ENCODE assay signal across 9 mouse cellular contexts in the genomic region with DNA sequence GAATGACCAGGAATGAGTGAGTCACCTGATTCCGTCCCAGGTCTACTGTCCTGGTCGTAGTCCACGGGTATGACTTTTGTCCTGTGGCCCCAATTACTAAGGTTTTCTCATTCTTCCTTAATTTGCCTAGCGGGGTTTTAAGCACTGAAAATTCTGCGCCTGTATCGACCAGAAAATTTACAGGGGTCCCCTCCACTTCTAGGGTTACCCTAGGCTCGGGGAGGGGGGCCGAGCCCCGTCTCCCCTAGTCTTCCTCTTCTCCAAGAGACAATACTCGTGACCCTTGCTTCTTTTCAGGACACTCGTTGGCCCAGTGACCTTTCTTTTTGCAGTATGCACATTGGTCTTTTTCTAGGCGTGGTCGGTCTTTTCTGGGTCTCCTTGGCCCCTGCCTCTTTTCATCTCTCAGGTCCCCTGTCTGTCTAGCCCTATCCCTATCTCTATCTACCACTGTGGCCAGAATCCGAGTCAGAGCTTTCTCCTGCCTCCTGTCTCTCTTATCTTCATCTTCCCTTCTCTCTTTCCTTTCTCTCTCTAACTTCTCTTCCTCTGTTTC.
DNase-seq lines count a peak whose midpoint lies in the region; ATAC-seq lines count a peak whose summit lies in the region.
"Had no signal": no experiment of that assay in that cellular context is flagged by ENCODE, and none has a peak within 500 bp of the region (broad histone marks: within the 10 kb centered on the region; RNA-seq: fewer than 3 reads in every experiment).

No protein-coding gene starts in this region.

- no peak overlapping the region for H3K27ac ChIP-seq in heart, embryonic 16.5 days (ENCODE audit: low read length)
- H3K27ac ChIP-seq in heart, embryonic 11.5 days (ENCODE audit: low read depth, low read length): no peak overlapping the region
- H3K27ac ChIP-seq: macrophage had no signal

- H3K4me3 ChIP-seq in heart, embryonic 16.5 days (ENCODE audit: low read length): no peak overlapping the region
- no peak overlapping the region for H3K4me3 ChIP-seq in heart, embryonic 11.5 days (ENCODE audit: low read depth, low read length)

- H3K9me3 ChIP-seq in heart, embryonic 16.5 days (replicated peaks; ENCODE audit: control insufficient read depth, low read length): peaks cover 72% of the 10 kb centered on the region
- H3K9me3 ChIP-seq in heart, embryonic 11.5 days (replicated peaks; ENCODE audit: control insufficient read depth, low read length): peaks cover 72% of the 10 kb centered on the region

- whole genome bisulfite sequencing in heart, embryonic 16.5 days: 65% methylated on average over 14 of the region's 14 CpGs
- 67% methylated on average over 14 of the region's 14 CpGs for WGBS in heart, embryonic 11.5 days (ENCODE audit: insufficient replicate concordance)

- H3K4me2 ChIP-seq in heart, embryonic 16.5 days (ENCODE audit: low read depth, low read length): no peak overlapping the region
- no peak overlapping the region for H3K4me2 ChIP-seq in heart, embryonic 11.5 days

- 0 out of 2 replicates have a peak, but pooled peaks have one; percentile 25 for ATAC-seq in heart, embryonic 16.5 days (replicated peaks; ENCODE audit: extremely low read depth, insufficient read depth, low FRiP score)
- ATAC-seq in heart, embryonic 11.5 days (replicated peaks; ENCODE audit: insufficient number of reproducible peaks, low FRiP score, low TSS enrichment): no peak
- 0 out of 2 replicates have a peak, but pooled peaks have one; percentile 16 for ATAC-seq in erythroid progenitor cell, adult 5-6 weeks (replicated peaks; ENCODE audit: low FRiP score, poor library complexity, severe bottlenecking)

- H3K9ac ChIP-seq in heart, embryonic 16.5 days (ENCODE audit: low read length): no peak overlapping the region
- no peak overlapping the region for H3K9ac ChIP-seq in heart, embryonic 11.5 days (ENCODE audit: low read depth, low read length)

- no peaks in the 10 kb centered on the region for H3K27me3 ChIP-seq in heart, embryonic 16.5 days (ENCODE audit: control insufficient read depth, insufficient read depth, low read length)
- peaks cover 12% of the 10 kb centered on the region; the same call in 1 of the 2 replicates for H3K27me3 ChIP-seq in heart, embryonic 11.5 days (ENCODE audit: control insufficient read depth, insufficient read depth, low read length)
- no peaks in the 10 kb centered on the region for H3K27me3 ChIP-seq in splenic B cell, adult 2 months (ENCODE audit: control insufficient read depth, insufficient read depth, low read length, poor library complexity, severe bottlenecking)

- H3K36me3 ChIP-seq in heart, embryonic 16.5 days (ENCODE audit: control insufficient read depth, insufficient read depth): no peaks in the 10 kb centered on the region
- H3K36me3 ChIP-seq in heart, embryonic 11.5 days (ENCODE audit: control insufficient read depth, insufficient read depth, low read length): peaks cover 22% of the 10 kb centered on the region
- no peaks in the 10 kb centered on the region for H3K36me3 ChIP-seq in splenic B cell, adult 2 months (ENCODE audit: control insufficient read depth, insufficient read depth, low read length, poor library complexity, severe bottlenecking)

- peak; percentile 2 to 4 for DNase-seq in spleen, adult 18-20 months
- no peak for DNase-seq in spleen, adult 12 weeks (ENCODE audit: low spot score)
- peak; percentile 6 for DNase-seq in splenic B cell, adult 2 months (ENCODE audit: low read depth, low spot score)
- DNase-seq in adrenal gland, postnatal 25 days: no peak
- no peak for DNase-seq in adrenal gland, postnatal 36 days

- H3K4me1 ChIP-seq in heart, embryonic 16.5 days (ENCODE audit: control insufficient read depth, insufficient read depth, low read length): no peaks in the 10 kb centered on the region
- no peaks in the 10 kb centered on the region for H3K4me1 ChIP-seq in heart, embryonic 11.5 days (ENCODE audit: control insufficient read depth, insufficient read depth, low read length)

Comparison
In these comparisons a context has a peak if more than half of its experiments do, and no peak if none do; other contexts are left out.
1. DNase-seq: peak in spleen, adult 18-20 months (2 of 2) and splenic B cell, adult 2 months (single experiment); none in spleen, adult 12 weeks (single experiment), adrenal gland, postnatal 25 days (single experiment) and adrenal gland, postnatal 36 days (0 of 2).